Mouse (Mus musculus) regulatory T cell (primary cell): ENCODE data around the gene Fam171a1.

ENCODE experiments used
- in situ Hi-C: fragments of 300-600 bp; cut with MboI, MseI; formaldehyde crosslinking; loops from one replicate; pipeline ENCODE4 v1.15.1; 2025; ENCODE audit warnings: high pct_unique_total_duplicates

The Fam171a1 gene

DNA sequence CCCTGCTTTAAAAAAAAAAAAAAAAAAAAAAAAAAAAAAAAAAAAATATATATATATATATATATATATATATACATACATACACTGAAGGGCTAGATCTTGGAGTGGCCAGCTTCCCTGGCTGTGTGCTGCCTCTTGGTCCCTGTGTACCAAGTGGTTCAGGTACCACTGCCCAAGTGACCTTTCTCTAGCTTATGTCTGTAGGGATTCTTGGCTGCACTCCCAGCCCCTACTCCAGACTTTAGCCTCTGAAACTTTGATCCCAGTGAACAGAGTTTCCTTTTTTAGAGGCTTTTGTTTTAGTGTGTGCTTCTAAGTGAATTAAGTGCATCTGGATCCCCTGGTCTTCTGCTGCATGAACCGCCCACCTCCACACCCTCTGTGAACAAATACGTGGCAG is 24.3 kb downstream of the Fam171a1 start:
- in situ Hi-C loops = no loop called here

DNA sequence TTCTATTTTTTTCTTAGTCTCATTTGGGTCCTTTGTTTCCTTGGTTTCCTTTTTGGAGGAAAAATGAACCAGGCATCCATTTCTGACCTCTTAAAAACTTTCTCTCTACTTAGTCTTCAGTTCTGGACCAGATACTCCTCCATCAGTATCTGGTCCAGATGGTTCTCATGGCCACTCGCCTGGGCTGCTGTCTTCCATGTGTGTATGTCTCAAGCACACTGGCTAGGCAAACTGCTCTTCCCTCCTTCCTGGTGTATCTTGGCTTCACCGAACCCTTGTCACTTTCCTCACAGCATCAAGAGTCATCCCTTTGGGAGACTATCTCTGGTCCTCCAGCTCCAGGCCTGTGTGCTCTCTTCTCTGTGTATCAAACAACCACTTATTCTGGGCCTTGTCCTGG is 25.0 kb downstream of the Fam171a1 start:
- in situ Hi-C loops = no loop called here

DNA sequence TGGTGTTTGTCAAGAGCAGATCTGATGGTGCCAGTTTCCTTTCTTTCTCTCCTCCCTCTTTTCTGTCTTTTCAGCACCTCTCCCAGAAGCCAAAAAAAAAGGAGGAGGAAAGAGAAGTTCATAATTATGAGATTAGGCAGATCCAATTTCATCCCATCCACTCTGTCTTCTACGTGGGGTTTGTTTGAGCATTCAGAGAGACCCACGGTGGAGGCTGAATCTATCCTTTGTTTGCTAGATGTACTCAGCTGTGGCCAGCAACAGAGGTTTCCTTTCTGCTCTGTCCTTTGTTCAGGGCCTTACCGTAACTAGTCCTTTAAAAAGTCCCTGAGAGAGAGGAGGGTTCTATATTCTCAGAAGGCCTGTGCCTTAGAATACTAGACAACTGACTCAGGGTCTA is 25.6 kb downstream of the Fam171a1 start:
- in situ Hi-C loops = no loop called here

DNA sequence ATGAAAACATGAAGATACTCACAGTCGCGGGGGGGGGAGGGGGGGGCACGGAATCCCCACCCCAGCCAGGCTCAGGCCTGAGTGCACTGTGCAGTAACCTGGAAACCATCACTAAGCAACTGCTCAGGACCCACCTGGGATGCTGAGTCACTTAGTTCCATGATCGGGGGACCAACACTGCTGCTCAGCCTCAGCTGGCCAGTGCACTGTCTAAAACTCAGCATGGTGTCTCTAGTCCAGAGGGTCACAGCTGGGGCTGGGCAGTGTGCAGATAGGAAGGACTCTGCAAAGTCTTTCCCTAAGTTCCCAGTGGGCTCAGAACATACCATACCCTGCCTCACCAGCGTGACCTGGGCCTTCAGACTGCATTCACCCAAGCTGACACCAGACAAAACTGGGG is 26.6 kb downstream of the Fam171a1 start:
- in situ Hi-C loops = no loop called here

DNA sequence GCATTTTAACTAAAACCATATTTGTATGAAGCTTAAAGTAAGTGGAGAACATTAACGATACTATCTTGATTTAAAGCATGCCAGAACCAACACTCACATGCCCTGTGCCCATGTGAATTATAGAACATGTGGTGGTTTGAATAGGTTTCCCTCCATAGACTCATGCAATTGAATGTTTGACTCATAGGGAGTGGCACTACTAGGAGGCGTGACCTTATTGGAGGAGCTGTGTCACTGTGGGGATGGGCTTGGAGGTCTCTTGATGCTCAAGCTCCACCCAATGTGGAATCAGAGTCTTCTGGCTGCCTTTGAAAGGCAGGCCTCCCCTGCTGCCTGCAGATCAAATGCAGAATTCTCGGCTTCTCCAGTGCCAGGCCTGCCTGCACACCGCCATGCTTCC is 27.8 kb downstream of the Fam171a1 start:
- in situ Hi-C loops = no loop called here

DNA sequence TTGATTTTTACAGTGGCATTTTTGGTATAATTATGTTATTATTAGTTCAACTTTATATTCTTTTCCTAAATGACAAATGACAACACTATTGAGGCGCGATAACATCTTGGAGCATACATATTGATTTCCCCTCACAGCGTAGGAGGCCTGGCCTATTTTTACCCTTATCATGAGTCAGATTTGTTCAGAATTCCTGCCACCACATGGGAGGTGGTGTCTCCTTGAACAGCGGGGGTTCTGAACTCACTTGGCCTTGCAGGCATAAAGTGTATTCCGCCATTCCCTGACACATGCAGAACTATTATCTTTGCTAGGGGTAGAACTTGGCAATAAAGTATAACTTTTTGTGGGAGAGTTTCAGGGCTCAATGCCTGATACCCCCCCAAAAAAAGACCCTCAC is 30.3 kb downstream of the Fam171a1 start:
- in situ Hi-C loops = no loop called here

DNA sequence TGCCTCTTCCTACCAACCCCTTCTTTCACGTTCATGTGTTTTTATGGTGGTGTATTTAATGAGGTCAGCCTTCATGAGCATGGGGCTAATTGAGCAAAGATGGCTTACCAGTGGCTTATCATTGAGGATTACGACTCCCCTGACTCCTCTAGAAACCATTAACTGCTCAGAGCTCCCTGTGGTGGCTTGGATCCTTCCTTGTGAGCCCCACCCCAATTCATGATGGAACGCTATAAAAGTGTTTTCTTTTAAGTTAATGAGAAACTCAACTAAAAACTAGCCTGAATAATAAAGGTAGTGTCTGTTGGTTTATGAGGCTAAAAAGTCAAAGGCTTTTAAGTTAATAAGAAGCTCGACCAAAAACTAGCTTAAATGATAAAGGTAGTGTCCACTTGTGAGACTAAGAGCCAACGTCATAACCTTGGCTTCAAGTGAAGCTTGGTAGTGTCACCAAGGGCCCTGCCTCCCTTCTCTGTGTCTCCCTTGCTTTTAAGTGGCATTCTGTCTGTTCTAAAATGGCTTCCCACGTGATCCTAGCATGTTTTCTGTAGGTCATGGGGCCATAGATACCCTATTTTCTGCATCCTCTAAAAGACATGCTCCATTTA is 33.6 kb downstream of the Fam171a1 start:
- in situ Hi-C loops = no loop called here

DNA sequence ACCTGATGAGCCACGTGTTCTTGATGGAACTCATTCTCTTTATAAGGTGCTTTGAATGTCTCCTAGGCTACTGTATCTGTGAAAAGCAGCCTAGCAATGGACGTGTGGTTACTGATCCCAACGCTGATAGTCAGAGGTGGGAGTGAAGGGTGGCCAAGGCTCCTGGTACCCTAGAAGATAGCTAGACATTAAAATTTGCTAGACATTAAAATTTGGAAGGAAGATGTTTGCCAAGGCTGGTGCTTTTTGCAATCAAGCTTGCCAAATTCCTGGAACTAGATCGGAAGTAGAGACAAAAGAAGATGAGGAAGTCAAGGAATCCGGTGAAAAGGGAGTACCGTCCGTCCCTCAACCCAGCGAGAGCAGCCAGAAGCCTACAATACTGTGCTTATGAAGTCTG is 34.7 kb downstream of the Fam171a1 start:
- in situ Hi-C loops = no loop called here

DNA sequence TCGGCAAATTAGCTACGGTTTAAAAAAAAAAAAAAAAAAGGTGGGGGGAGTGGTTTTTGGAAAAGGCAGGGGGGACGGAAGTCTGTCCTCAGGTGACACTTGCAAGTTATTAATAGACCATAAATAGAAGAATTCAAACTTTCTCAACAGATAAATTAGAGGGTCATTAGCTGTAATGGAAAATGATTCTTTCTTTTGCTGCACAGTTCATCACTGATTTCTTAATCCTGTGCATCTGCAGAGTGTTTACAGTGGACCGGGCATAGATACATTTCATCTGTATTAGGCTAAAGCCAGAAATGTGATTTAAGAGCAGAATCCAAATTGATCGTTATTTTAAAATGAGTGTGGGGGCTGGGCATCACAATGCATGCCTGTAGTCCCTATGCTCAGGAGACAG is 36.3 kb downstream of the Fam171a1 start:
- in situ Hi-C loops = no loop called here

DNA sequence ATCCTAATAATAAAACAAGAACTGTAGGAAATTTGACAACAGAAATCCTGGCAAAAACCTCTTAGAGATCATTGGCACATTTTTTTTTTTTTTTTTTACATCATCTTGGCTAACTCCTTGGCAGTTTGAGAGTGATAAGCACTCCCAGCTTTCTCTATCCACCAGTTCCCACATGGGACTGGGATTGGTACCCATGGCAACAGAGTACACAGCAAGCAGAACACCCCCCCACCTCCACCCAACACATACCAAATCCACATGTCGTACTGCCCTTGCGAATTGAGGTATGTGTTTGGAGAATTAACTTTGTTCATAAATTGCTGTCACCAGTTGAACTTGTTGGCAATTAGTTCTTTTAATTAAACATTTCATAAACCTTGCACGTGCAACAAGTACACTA is 37.3 kb downstream of the Fam171a1 start:
- in situ Hi-C loops = no loop called here

DNA sequence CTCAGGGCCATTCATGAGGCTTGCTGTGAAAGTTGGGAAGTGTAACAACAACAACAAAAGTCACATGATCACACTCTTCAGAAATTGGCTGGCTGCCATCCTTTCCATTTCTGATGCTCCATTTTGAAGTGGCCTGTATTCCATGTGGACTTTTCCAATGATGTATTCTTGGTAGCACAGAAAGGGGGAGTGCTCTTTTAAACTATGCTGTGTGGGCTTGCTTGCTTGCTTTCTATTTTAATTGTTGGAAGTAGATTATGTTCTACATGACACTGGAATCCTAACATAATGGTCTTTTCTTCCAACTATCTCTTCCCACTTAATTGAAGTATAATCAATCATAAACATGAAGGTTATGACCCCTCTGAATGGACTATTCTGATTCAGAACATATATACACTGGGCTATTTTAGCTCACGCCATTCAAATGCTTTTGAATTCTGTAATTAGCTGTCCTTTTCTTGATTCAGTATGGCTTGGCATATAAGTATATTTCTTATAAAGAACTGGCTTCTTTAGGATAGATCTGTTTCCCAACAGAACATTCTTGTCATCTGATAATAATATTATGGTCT is 40.2 kb downstream of the Fam171a1 start:
- in situ Hi-C loops = no loop called here

DNA sequence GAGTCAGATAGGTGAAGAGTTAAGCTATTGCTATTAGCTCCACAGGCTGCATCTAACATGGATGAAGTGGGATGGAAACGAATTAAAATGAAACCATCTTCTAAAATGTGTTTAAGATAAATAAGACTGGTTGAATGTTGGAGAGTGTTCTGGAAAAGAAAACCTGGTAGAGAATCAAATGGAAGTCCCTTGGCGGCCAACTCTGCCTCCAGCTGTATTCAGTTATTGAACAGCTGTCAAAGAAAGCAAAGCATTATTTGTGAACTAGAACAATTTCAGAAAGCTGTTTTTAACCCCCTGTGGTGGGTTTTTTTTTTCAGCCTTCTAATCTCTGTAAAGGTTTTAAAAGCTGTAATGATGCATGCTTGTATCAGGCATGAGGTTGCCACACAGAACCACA is 41.0 kb downstream of the Fam171a1 start:
- in situ Hi-C loops = no loop called here

DNA sequence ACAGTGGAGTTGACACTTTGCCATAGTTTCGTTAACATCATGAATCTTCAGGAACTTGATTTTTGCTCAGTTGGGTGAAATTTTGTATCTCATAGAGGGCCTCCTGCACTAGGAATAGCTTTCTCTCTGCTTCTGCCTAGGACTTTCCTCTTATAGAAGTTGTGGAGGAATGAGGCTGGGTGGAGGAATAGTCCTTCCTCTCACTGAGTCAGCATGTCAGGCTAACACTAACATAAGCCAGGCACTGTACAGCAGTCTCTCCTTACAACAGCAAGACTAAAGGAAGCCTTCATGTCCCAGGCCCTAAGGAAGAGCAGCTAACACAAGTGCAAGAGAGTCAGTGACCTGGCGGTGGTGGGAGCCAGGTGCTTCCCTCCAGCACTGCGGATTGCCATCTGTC is 43.0 kb downstream of the Fam171a1 start:
- in situ Hi-C loops = no loop called here

DNA sequence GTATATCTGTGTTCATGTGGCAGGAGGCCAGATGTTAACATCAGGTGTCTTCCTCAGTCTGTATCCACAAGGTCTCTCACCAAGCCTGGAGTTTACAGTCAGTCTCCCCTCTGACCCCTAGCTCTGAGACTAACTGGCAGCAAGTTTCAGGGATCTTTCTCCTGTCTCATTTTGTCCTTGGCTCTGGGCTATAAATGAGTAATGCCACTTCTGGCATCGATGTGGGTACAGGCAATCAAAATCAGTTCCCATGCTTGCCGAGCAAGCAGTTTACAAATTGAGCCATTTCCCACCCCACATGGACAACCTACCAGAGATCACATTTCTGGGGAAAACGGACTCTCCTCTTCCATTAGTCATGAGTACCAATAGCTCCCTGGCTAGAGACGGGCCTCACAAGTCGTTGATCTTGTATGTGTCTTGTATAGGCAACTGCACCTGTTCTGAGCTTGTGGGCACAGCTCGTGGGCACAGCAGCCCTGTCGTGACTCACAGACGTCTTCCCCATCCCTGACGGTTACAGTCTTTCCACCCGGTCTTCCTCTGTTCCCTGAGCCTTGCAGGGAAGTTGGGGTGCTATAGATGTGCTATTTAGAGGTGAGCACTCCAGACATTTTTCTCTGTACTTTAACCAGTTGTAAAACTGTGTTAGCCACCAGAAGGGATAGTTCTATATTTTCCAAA is 43.8 kb downstream of the Fam171a1 start:
- in situ Hi-C loops = no loop called here

DNA sequence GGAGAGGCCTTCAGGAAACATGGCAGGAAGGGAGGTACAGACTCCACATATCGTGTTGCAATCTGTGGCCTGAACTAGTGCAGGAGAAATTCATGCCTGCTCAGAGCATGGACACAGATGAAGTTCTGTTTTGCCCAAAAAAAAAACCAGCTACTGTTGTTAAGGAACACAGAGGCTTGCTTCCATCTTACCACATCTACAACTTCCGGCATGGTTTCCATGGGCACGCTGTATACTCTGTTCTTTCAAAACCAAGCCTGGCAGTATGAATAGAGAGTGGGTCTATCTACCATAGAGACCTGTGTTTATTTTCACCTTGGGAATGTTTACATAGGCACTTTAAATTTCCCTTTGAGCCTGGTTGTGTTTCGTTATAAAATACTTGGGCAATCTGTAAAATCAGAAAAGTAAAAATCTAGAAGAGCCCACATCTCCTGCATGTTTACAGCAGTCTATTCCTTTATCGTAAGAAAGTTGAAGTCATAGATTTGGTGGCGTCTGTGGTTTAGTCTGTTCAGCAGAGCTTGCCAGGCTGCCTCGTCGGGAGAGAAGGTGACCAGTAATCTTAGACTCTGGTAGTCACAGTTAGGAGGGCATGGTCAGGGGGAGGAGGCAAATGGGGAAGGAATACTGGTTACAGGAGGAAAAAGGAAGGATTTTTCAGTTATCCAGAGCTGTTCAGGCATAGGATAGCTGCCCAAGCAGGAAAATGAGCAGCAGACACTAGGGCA is 44.8 kb downstream of the Fam171a1 start:
- in situ Hi-C loops = no loop called here

DNA sequence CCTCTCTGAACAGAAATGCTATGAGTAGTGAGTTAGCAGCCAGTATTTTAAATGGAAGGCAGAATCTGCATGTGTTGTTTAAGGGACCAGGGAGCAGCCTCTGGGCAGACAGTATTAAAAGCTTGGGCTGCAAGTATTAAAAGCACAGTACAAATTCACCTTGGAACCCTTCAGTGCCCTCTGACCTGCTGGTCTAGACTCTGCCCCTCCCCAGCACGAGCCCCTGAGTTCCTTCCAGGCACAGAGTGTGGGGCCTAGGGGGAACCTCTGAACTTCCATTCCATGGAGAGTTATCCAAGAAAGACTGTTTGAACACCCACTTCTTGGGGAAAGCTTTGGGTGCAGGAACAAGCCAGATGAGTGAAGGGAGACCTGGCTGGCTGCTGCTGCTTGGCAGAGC is 47.6 kb downstream of the Fam171a1 start:
- in situ Hi-C loops = no loop called here

DNA sequence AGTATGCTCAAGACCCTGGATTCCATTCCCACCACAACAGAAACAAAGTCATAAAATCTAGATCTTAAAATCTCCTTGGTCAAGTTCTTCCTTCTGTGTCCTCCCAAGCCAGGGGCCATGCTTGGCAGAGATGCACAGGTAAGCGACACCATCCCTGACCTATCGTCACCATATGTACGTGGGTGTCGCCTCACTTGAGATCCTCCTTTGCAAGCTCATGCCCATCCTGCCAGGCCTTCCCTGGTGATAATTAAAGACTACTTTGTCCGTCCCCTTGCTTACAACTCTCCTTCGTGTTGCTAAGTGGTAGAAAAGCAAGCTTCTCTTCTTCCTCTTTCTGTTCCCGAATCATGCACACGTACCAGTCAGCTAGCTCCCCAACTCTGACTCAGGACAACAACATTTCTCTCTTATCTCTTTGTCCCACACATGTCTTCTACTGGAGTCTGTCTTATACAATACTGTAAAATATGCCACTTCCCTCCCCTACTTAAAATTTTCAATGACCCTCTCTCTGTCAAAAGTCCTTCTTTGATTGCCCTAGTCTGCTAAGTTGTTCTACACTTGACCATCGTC is 49.6 kb downstream of the Fam171a1 start:
- in situ Hi-C loops = no loop called here

DNA sequence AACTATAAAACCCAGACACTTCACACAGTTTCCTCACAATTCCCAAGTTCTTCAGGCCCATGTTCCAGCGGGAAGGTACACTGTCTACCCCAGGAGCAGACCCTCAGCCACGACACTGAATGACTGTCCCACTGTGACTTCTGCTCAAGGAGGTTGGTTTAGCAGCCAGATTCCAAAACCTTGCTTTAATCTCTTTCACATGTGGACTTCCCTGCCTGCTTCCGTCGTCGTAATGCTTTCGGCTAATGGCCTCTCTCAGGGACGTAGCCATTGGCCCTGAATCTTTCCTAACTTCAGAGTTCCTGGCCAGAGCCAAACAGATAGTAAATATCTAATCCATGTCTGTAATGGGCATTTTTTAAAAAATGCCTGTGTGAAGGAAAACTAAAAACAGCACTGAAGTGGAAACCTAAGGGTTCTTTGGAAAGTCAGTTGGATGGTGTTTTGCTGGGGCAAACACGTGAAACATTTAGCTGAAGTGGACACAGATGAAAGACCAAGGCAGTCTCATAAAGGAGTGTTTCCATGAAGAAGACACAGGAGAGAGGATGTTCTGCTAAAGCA is 51.1 kb downstream of the Fam171a1 start:
- in situ Hi-C loops = no loop called here

DNA sequence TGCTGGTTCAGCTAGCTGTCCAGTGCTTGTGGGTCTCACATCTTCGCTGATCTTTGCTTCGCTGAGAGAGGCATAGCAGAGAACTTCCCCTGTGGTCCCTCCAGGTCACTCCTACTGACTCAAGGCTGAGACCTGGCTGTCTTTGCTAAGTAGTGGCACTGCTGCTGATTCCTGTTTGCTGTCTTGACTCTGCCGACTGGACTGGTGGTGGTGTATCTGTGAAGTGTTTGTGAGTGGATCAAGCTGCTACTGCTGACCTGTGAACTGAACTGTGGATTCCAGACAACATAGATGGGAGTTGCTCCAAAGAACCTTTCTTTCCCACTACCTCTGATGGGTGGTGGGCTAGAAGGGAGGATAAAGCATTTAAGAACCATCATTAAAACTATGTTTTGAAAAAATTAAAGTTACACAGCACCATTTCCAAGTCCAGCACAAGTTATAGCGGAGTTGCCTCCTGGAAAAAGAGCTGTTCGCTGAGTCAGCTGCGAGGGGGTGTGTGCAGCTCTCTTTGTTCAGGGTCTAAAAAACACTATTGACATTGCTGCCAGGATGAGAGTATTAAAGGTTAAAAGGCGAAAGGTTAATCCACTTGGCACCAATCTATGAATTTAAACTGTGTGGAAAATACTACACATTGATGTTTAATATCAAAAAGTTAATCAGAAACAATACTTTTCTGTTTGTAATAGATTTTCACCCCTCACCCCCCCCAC is 52.0 kb downstream of the Fam171a1 start:
- in situ Hi-C loops = no loop called here

DNA sequence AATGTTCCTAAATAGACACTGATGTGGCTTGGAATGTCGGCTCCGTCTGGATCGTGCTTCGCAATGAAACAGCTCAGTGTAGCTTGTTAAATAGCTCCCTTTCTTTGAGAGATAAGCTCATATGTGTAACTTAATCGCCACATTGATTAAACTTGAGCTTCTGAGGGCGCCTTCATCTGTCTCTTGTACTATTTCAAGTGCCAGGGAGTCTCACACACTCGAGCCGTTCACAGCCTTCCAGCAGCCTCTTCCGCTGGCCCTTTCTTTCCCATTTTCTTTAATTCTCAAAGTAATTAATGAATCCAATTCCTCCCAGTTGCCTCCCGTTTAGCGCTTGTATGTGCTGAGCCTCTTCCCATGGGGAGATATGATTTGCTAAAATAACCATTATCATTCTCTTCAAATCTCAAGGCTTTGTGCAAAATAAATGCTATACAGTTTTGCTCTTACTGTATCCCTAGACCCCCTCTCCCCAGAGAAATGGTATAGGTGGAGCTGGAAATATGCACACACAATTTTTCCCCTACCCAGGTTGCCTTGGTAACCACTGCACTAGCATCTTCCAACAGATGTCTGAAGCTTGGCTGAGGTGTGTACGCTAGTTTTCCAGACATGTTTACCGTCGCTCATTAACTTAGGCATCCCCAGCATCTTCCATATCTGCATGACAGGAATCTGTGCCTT is 54.8 kb downstream of the Fam171a1 start:
- in situ Hi-C loops = no loop called here

DNA sequence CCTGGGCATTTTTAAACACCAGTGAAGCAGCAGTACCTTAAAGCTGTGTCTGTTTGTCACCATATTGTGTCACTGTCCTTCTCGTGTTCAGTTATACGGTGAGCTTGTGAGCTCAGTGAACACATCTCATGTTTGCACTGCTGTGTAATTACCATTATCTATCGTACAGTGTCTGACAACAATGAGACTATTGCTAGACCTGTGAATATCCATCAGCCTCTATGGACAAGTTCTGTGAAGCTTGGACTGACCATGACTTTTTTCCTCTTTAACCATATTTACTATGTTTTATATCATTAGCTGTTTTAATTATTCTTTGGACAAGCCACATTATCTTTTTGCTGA is 55.4 kb downstream of the Fam171a1 start:
- in situ Hi-C loops = no loop called here
